Mouse (Mus musculus) intestine, postnatal 0 days (tissue): ENCODE measurements around the gene Pum1. TPM values are rescaled to one million over a fixed set of nuclear protein-coding genes. Genes with fewer than 3 reads are reported as not detected.
A peak's percentile ranks its signal among the peaks of the same experiment; 100 is the strongest.

ENCODE experiments used
- ATAC-seq: fragments of 200-750 bp; cut with Nextera tagmentation; 2 replicates; pipeline ENCODE4 v1.8.0; 2017; ENCODE audit warnings: mild to moderate bottlenecking, moderate TSS enrichment, moderate library complexity
- H3K27ac ChIP-seq: fragments of 300-500 bp; sonication (generic); 2 replicates; pipeline ENCODE4 v1.5.1; 2014; ENCODE audit warnings: mild to moderate bottlenecking, low read depth, low read length, moderate library complexity
- H3K27me3 ChIP-seq: fragments of 300-500 bp; sonication (generic); replicated peaks from 2 replicates; pipeline ENCODE4 v1.6.1; 2014; ENCODE audit warnings: low read length, mixed read lengths; ENCODE audit not compliant: control insufficient read depth, insufficient read depth
- H3K36me3 ChIP-seq: fragments of 300-500 bp; sonication (generic); 2 replicates; pipeline ENCODE4 v1.6.1; 2014; ENCODE audit warnings: mild to moderate bottlenecking, moderate library complexity; ENCODE audit not compliant: control insufficient read depth, insufficient read depth
- H3K4me1 ChIP-seq: fragments of 300-500 bp; sonication (generic); replicated peaks from 2 replicates; pipeline ENCODE4 v1.6.1; 2014; ENCODE audit warnings: antibody characterized with exemption, low read length, mixed read lengths; ENCODE audit not compliant: control insufficient read depth, insufficient read depth
- H3K4me2 ChIP-seq: fragments of 300-500 bp; sonication (generic); replicated peaks from 2 replicates; pipeline ENCODE4 v1.6.1; 2014; ENCODE audit warnings: low read depth, mild to moderate bottlenecking, moderate library complexity
- H3K4me3 ChIP-seq: fragments of 300-500 bp; sonication (generic); 2 replicates; pipeline ENCODE4 v1.5.1; 2014; ENCODE audit warnings: low read depth, low read length
- H3K9ac ChIP-seq: fragments of 300-500 bp; sonication (generic); 2 replicates; pipeline ENCODE4 v1.6.1; 2014; ENCODE audit warnings: mild to moderate bottlenecking, low read depth, low read length
- H3K9me3 ChIP-seq: fragments of 300-500 bp; sonication (generic); 2 replicates; pipeline ENCODE4 v1.6.1; 2016; ENCODE audit warnings: mixed run types; ENCODE audit not compliant: control insufficient read depth
- CTCF ChIP-seq: sonication (generic); IDR thresholded peaks from 2 replicates; pipeline ENCODE4 v1.5.1; 2016; ENCODE audit warnings: low read depth, mild to moderate bottlenecking, control low read depth, antibody characterized with exemption, moderate library complexity
- WGBS: fragments of 180-500 bp; shearing (Covaris S2); extraction: QIAGEN DNeasy Blood & Tissue Kit; methylation state at CpG from one replicate; pipeline ENCODE4 v1.1.7; 2014; 5-methylcytosine and 5-hydroxymethylcytosine counted together
- polyA plus RNA-seq: library from polyadenylated mRNA; unstranded; fragments of >200 nt; fragmentation: Nextera tagmentation; extraction: Ambion mirVana; gene quantifications from 2 replicates; pipeline ENCODE4 v1.2.1, GENCODE M21; 2015

The Pum1 gene
- polyA plus RNA-seq, 1 experiment from 2014 or later = 23.9 TPM

- Histone ChIP-seq H3K4me3 (no peak overlapping the region), H3K27ac (no peak overlapping the region), H3K4me2 (no peak overlapping the region), H3K9ac (no peak overlapping the region), H3K36me3 (no peaks in the 10 kb centered on the region), H3K9me3 (no peaks in the 10 kb centered on the region), H3K27me3 (no peaks in the 10 kb centered on the region), H3K4me1 (no peaks in the 10 kb centered on the region)
- no peak for TF ChIP-seq CTCF
- ATAC-seq = no peak
- WGBS = 85% methylated on average over 6 of the region's 6 CpGs
Observed at GRCm38 (mm10) chr4:130800147-130800546, 137.0 kb downstream of the Pum1 start.

DNA sequence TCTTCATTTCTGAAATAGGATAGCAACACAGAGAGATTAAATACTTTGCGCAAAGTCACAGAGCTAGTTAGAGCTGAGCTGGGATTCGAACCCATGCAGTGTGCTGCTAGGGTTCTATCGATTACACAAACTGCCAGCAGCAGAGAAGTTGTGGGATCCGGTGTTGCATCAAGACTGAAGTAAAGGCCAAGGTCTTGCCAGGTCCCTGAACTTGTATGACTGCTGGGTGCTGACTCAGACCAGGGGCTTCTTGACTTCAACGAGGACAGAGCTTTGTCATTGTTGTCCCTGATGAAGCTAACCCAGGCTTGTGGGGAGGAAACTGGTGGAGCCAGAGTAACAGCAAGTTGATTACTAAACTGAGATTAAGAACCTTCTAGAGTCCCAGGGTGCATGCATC, 138.1 kb downstream of the Pum1 start:
- Histone ChIP-seq H3K27me3 (no peaks in the 10 kb centered on the region), H3K27ac (no peak overlapping the region), H3K4me3 (no peak overlapping the region), H3K36me3 (no peaks in the 10 kb centered on the region), H3K9me3 (no peaks in the 10 kb centered on the region), H3K4me1 (no peaks in the 10 kb centered on the region), H3K4me2 (no peak overlapping the region), H3K9ac (no peak overlapping the region)
- ATAC-seq = no peak
- WGBS = 83% methylated on average over 5 of the region's 5 CpGs
- no peak for TF ChIP-seq CTCF

DNA sequence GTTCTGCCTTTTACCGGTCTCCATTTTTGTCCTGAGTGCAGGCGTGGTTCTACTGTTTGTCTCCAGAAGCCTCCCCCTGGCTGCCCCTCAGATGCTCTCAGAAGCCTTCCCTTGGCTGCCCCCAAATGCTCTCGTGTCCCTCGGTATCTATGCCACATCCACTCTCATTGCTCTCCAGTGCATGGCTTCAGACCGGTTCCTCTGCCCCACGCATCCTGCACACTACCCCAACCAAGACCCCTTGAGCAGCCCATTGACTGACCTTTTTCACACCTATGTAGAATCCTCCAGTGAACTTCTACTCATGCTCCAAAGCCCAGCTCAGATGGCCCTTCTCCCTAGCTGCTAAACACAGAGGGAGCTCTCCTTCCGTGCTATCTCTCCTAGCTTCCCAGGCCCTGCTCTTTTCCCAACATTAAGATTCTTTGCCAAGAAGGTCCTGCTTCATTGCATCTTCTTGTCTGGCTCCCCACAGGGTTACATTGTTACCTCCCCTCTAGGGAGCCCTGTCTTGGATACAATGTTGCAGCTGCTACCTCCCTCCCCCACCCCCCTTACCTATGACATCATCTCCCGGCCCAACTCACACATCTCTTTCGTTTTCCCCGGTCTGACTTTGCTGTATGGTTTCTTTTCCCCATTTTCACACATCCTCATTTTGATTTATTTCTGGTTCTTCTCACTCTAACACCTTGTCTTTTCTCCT, 138.7 kb downstream of the Pum1 start:
- WGBS = 61% methylated on average over 10 of the region's 10 CpGs
- Histone ChIP-seq H3K4me3 (no peak overlapping the region), H3K36me3 (no peaks in the 10 kb centered on the region), H3K9me3 (no peaks in the 10 kb centered on the region), H3K27ac (no peak overlapping the region), H3K9ac (no peak overlapping the region), H3K27me3 (no peaks in the 10 kb centered on the region), H3K4me1 (no peaks in the 10 kb centered on the region), H3K4me2 (peak overlapping the region; percentile 30)
- TF ChIP-seq CTCF = no peak
- no peak for ATAC-seq

- TF ChIP-seq CTCF = no peak
- Histone ChIP-seq H3K4me3 (no peak overlapping the region), H3K9ac (no peak overlapping the region), H3K4me1 (no peaks in the 10 kb centered on the region), H3K27me3 (no peaks in the 10 kb centered on the region), H3K4me2 (no peak overlapping the region), H3K36me3 (no peaks in the 10 kb centered on the region), H3K9me3 (no peaks in the 10 kb centered on the region), H3K27ac (no peak overlapping the region)
- 87% methylated on average over 2 of the region's 2 CpGs for WGBS
- no peak for ATAC-seq
Observed at GRCm38 (mm10) chr4:130803591-130803990, 140.5 kb downstream of the Pum1 start.

GRCm38 (mm10) chr4:130804292-130804691, 141.2 kb downstream of the Pum1 start:
- no peak overlapping the region for H3K4me2 ChIP-seq
- H3K9me3 ChIP-seq = no peaks in the 10 kb centered on the region
- no peaks in the 10 kb centered on the region for H3K27me3 ChIP-seq
- no peak overlapping the region for H3K9ac ChIP-seq
- no peak overlapping the region for H3K4me3 ChIP-seq
- no peak overlapping the region for H3K27ac ChIP-seq
- no peak for ATAC-seq
- WGBS = 48% methylated on average over 2 of the region's 2 CpGs
- no peak for TF ChIP-seq CTCF
- no peaks in the 10 kb centered on the region for H3K4me1 ChIP-seq
- no peaks in the 10 kb centered on the region for H3K36me3 ChIP-seq

DNA sequence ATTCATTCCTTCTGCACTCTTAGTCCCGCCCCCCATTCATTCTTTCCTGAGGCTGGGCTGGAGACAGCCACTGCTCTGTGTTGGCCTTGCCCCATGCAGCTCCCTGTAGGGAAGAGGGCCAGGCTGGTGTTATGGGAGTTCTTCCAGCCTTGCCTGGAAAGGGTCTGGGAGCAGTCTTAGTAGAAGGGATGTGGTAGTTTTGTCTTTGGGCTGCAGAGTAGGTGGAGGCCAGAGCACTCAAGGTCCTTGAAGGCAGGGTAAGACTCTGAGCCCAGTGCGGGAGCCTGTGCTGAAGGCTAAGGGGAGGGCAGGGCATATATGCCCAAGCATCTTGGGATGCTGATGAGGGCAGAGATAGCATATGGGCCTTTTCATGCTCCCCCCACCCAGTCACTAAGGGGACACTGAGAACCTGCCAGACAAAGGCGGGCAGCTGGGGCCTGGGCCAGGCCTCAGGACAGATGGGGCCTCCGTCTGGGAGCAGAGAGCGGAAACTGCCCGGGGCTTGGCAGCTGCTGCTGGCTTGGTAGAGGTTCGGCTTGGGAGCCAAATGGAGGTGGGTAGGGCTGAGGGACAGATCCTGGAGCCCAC, 141.7 kb downstream of the Pum1 start:
- Histone ChIP-seq H3K4me3 (no peak overlapping the region), H3K4me1 (no peaks in the 10 kb centered on the region), H3K27me3 (no peaks in the 10 kb centered on the region), H3K27ac (no peak overlapping the region), H3K9me3 (no peaks in the 10 kb centered on the region), H3K9ac (no peak overlapping the region), H3K4me2 (no peak overlapping the region), H3K36me3 (no peaks in the 10 kb centered on the region)
- WGBS = 67% methylated on average over 7 of the region's 7 CpGs
- ATAC-seq = no peak
- TF ChIP-seq CTCF = no peak

DNA sequence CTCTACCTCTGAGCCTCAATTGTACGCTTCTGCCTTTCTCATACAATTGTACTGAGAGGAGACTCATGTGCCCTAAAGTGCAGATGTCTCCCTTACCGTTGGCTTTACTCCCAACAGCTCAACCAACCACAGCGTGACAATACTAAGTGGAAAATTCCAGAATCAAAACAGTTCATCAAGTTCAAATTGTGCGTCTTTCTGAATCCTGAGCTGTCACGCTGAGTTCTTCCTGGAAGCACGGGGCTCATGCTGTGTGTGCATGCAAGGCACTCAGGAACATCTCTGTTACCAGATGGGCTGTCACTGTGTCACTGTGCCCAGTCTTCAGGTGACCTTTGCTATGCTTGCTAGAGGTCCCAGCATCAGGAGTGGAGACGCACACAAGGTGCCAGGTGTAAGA, 142.6 kb downstream of the Pum1 start:
- Histone ChIP-seq H3K4me3 (no peak overlapping the region), H3K4me2 (no peak overlapping the region), H3K9ac (no peak overlapping the region), H3K9me3 (no peaks in the 10 kb centered on the region), H3K27ac (no peak overlapping the region), H3K36me3 (no peaks in the 10 kb centered on the region), H3K4me1 (no peaks in the 10 kb centered on the region), H3K27me3 (no peaks in the 10 kb centered on the region)
- ATAC-seq = no peak
- 71% methylated on average over 7 of the region's 7 CpGs for WGBS
- TF ChIP-seq CTCF = no peak
